Mouse (Mus musculus) right cerebral cortex, postnatal 4 days (tissue): ENCODE data around the gene Itga10.
"Not testable (repeated sequence)": the region's sequence is repeated elsewhere in the genome, so short reads cannot be mapped to it uniquely, and the experiment has no call there.

Experiments
- DNase-seq: peaks from one replicate; pipeline ENCODE4 v3.0.0-alpha.2; 2022

Gene Itga10

GRCm38 (mm10) chr3:96634928-96635879, 10.2 kb upstream of the Itga10 start, which contains the start of the genes Pex11b and Gm42957:
TSS of gene Pex11b (plus strand) at chr3:96635376.
TSS of gene Gm42957 (plus strand) at chr3:96635474.
- DNase-seq: peak; percentile 80

DNA sequence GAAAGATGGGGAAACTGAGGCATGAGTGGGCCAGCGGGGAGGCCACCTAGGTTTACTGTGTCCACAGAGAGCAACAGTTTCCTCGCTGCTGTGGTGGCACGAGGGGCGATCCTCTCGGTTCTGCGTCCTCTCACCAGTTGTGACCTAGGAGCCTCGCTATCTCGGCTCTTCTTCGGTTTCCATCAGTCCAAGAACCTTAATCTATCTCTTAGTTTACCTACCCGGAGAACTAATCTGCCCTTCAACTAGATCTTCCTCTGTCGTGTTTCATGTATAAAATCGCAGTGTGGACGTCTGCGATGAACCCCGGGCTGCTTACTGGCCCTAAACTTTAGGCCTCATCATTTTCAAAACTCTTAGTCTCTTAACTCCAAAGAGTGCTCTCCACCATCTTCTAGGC, 9.5 kb upstream of the Itga10 start:
- no peak for DNase-seq

- DNase-seq: peak; percentile 6
These were observed 8.9 kb upstream of the Itga10 start for GRCm38 (mm10) chr3:96636448-96636847.

GRCm38 (mm10) chr3:96639219-96639618, 6.2 kb upstream of the Itga10 start:
- peak; percentile 58 for DNase-seq

DNA sequence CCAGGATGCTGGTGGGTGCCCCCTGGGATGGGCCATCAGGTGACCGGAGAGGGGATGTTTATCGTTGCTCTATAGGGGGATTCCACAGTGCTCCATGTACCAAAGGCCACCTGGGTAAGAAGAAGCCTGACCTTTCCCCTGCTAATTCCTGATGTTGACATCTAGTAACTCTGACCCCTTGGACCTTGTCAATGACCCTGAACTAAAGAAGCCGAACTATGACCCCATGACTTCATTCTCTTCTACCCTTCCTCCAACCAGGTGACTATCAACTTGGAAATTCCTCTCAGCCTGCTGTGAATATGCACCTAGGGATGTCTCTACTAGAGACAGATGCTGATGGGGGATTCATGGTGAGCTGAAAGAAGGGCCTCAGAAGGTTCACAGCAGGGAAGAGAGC, 2.0 kb downstream of the Itga10 start:
- DNase-seq: no peak

- no peak for DNase-seq
These were observed 15.5 kb downstream of the Itga10 start for GRCm38 (mm10) chr3:96660901-96661300.

GRCm38 (mm10) chr3:96662731-96663316, 17.4 kb downstream of the Itga10 start:
- DNase-seq: no peak

DNA sequence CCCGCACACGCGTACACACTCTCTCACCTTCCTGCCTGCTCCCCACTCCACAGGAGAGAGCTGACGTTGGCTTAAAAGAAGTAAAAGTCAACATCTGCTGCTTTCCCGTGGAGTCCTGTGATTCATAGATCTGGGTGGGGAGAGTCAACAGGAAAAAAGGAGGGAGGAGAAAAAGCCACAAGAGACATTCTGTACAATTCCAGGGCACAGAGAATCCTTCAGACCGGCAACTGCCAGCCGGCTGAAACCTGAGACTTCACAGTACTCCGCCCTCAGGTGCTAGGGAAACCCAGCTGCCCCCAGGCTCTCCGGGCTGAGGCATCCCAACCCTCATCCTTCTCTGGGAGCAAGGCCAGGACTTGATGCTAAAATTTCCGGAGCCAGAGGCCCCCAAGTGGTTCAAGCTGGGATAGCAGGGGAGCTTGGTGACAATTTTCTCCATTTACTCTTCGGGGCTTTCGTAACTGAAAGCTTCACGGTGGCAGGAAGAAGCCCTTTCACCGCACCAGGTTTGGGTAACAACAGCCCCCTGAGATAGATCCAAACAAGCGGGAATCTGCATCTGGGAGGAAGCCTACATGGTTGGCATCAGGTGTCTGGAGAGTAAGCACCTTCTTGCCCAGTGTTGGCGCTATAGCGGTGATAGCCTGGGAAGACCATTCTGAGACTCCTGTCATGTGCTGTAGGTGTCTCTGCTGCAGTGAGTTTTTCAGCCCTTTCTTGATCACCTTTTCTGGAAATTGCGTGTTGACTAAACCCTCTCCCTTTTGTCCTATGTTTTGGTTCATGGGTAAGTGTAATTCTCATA, 18.3 kb downstream of the Itga10 start:
- peak; percentile 92 for DNase-seq

GRCm38 (mm10) chr3:96665732-96666363, 20.5 kb downstream of the Itga10 start:
- DNase-seq: not testable (repeated sequence)

GRCm38 (mm10) chr3:96666916-96667315, 21.5 kb downstream of the Itga10 start:
- no peak for DNase-seq

DNA sequence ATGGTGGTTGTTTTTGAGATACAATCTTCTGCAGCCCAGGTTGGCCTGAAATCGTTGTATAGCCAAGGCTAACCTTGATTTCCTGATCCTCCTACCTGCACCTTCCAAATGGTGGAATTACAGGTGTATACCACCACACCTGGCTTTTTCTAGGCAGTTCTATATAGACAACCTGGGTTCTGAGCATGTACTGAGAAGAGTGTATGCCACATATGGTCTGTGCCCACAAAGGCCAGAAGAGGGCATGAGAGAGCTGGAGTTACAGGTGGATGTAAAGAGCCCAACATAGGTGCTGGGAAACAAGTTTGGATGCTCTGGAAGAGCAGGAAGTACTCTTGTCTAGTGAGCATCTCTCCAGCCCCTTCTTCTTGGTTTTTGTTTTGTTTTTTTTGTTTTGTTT, 21.9 kb downstream of the Itga10 start:
- no peak for DNase-seq

- DNase-seq: no peak
These were observed 23.2 kb downstream of the Itga10 start for GRCm38 (mm10) chr3:96668424-96669067.

DNA sequence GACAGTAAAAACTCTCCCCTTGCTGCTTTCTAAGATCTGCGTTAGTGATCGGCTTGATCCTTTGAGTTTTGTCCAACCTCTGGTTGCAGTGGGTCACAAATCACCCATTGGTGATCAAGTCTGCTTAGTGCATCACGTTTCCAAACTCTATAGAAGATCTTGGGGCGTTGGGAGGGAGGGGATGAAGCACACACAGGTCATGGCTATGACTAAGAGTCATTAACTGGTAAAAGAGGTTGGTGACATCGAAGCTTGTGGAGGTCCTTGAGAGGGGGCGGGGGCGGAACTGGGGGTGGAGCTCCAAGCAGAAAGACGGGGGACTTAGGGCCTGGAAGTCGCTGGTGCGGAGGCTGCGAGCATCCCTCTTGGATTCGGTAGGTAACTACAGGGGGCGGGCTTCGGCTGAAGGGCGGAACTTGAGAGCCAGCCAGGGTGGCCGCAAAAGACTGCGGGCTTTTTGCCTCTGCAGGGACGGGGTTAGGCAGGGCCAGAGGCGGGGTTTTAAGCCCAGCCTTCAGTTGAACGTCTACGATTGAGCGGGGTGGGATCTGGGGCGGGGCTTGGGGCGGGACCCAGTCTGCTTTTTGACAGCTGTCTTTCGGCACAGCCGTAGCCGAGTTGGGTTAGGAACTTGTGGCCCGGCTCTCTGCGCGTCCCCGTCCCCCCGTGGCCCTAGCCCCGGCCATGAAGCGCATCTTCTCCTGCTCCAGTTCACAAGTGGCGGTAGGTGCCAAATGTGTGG, 24.5 kb downstream of the Itga10 start, which contains the start of gene Ankrd35:
TSS of gene Ankrd35 (plus strand) at position 405 of the 742 bp plus-strand sequence.
- peak; percentile 62 for DNase-seq

GRCm38 (mm10) chr3:96671519-96671918, 26.1 kb downstream of the Itga10 start:
- no peak for DNase-seq

DNA sequence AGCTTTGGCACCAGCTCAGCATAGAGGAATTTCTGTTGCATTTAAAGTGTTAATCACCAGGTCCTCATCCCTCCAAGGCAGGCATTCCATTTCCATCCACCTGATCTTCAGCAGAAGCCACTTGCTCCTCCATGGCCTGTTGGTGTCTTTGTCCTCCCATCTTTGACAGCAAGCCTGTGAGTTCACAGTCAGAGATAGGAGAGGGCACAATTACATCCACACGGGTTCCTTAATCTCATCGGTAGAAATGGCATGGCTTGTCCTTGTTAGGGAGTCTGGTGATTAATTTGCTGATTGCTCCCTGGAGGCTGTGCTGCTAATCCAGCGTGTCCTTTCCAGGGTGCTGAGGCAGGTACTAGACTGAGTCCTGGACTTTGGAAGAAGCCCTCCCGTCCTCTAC, 28.1 kb downstream of the Itga10 start:
- no peak for DNase-seq

DNA sequence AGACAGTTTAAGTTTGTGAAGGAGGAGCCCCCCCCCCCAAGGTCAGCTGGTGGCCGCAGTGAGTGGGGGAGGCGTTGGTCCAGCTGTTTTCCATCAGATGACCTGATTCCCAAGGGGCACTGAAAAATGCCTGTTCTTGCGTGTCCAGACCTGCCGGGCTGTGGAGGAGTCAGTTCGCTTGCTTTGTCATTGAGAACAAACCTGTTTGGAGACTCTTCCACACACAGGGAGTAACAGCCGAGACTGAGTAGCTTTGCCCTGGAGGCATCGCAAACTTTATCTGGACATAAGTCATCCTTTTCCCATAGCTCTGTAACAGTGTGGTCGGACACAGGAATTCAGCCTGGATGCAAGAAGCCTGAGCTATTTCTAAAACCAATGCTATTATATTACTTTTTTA, 29.1 kb downstream of the Itga10 start:
- DNase-seq: no peak

DNA sequence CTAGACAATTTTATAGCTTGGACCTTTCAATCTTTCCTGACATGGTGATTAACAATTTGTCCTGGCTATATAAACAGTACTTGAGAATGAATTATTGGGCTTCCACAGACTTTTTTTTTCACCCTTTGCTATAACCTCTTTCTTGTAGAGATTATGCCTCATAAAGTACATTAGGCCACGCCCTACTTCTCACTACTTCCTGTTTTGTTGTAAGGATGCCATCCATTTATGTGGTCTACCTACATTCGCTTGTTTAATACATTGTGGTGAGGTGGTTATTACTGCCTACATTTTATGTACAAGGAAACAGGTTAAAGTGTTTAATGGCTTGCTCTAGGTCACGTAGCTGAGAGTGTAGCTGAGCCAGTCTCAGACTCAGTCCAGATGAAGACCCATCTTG, 29.8 kb downstream of the Itga10 start:
- no peak for DNase-seq

GRCm38 (mm10) chr3:96675690-96676089, 30.3 kb downstream of the Itga10 start:
- no peak for DNase-seq

DNA sequence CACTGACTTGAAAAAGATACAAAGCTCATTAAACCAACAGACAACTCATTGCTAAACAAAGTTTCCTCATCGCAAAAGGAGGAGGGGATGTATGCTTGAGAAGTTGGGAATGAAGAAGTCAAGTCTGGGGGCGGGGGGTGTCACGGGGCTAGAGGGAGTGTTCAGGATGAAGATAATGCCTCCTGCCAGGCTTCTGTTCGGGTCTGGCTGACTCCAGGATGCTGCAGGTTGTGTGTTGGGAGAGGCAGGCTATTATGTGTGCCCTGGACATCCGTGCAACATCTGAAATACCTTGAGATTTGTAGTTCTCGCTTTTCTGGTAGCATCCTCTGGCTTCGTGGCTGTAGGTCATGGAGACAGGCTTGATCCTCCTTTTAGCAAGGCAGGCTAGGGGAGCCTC, 33.1 kb downstream of the Itga10 start:
- no peak for DNase-seq

- no peak for DNase-seq
These were observed 33.8 kb downstream of the Itga10 start for GRCm38 (mm10) chr3:96679159-96679674.
